Mouse (Mus musculus) liver, postnatal 0 days (tissue): Measurements from ENCODE around the gene Pfkfb1.

ENCODE experiments used
- CTCF ChIP-seq: sonication (generic); IDR thresholded peaks from 2 replicates; pipeline ENCODE4 v1.5.1; 2016; ENCODE audit warnings: antibody characterized with exemption, low read depth
- EP300 ChIP-seq: IDR thresholded peaks from 2 replicates; pipeline ENCODE4 v1.6.1; 2016; ENCODE audit warnings: antibody characterized with exemption, low read depth, mild to moderate bottlenecking

DNA sequence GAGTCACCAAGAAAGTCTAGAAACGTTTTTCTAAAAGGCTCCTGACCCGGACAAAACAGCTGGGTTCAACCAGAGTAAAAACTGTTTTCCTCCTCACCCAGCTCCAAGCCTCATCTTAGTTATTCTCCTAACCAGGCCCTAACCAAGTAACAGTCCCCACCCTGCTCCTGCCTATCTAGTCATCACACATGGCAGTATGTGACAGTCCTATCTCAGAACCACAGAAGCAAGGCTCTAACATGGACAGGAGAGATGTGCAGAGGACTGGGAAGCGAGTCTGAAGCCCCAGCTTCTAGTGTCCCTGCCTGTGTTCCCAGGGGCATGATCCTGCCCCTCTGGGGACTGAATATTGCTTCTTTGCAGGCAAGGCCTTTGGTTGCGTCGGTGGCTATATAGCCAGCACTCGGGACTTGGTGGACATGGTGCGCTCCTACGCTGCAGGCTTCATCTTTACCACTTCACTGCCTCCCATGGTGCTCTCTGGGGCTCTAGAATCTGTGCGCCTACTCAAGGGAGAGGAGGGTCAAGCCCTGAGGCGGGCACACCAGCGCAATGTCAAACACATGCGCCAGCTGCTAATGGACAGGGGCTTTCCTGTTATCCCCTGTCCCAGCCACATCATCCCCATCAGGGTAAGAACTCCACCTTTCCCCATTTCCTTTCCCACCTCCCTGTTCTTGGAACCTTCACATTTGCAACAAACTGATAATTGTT, 23.2 kb upstream of the Pfkfb1 start:
- TF ChIP-seq CTCF (no peak), EP300 (peak; percentile 99)
